In genomic region chr10:128179989-128180388, GRCm38 (mm10) we compare ENCODE assay signal across 8 mouse cellular contexts. TPM values are rescaled to one million over a fixed set of nuclear protein-coding genes. Genes with fewer than 3 reads are reported as not detected.
A peak's percentile ranks its signal among the peaks of the same experiment; 100 is the strongest.
DNase-seq lines count a peak whose midpoint lies in the region; ATAC-seq lines count a peak whose summit lies in the region.

Gene Rbms2 (minus strand): TSS chr10:128180297.

- H3K4me3 ChIP-seq in embryonic facial prominence, embryonic 15.5 days (replicated peaks): peak within 1 kb of the TSS; percentile 31
- H3K4me3 ChIP-seq in hindbrain, embryonic 11.5 days (ENCODE audit: low read depth, low read length): no peak within 1 kb of the TSS

- WGBS in embryonic facial prominence, embryonic 15.5 days: 3% methylated on average over 6 of the region's 6 CpGs
- 4% methylated on average over 6 of the region's 6 CpGs for WGBS in hindbrain, embryonic 11.5 days

- no peaks in the 10 kb centered on the region for H3K9me3 ChIP-seq in embryonic facial prominence, embryonic 15.5 days (replicated peaks)
- H3K9me3 ChIP-seq in hindbrain, embryonic 11.5 days (ENCODE audit: control insufficient read depth, low read length): no peaks in the 10 kb centered on the region

- DNase-seq in 3T3-L1 (ENCODE audit: low read depth, low spot score) (peak; percentile 61), MN1 (ENCODE audit: low spot score) (peak; percentile 38)
- DNase-seq in hindbrain, embryonic 11.5 days (ENCODE audit: low spot score): peak; percentile 15
- DNase-seq in left cerebral cortex, postnatal 25 days (ENCODE audit: low spot score in 2 of 2): no peak
- no peak for DNase-seq in cerebellum, postnatal 36 days
- DNase-seq in B cell, adult 2 months: no peak

- intact Hi-C loops in left cerebral cortex, postnatal 25 days (cut with DNase I): loop anchor here (10.0 kb wide), 1 partner anchor 225 kb away; no protein-coding TSS in a partner anchor

- peak within 1 kb of the TSS; percentile 86 for H3K27ac ChIP-seq in embryonic facial prominence, embryonic 15.5 days (replicated peaks)
- H3K27ac ChIP-seq in hindbrain, embryonic 11.5 days (ENCODE audit: low read depth, low read length): no peak within 1 kb of the TSS

- no peaks in the 10 kb centered on the region for H3K36me3 ChIP-seq in embryonic facial prominence, embryonic 15.5 days
- H3K36me3 ChIP-seq in hindbrain, embryonic 11.5 days (ENCODE audit: control insufficient read depth, insufficient read depth, low read length): no peaks in the 10 kb centered on the region

- H3K27me3 ChIP-seq in embryonic facial prominence, embryonic 15.5 days: no peaks in the 10 kb centered on the region
- H3K27me3 ChIP-seq in hindbrain, embryonic 11.5 days (ENCODE audit: control insufficient read depth, insufficient read depth, low read length): no peaks in the 10 kb centered on the region

- H3K9ac ChIP-seq in embryonic facial prominence, embryonic 15.5 days: 0 out of 2 replicates have a peak within 1 kb of the TSS, but pooled peaks have one; percentile 7
- no peak within 1 kb of the TSS for H3K9ac ChIP-seq in hindbrain, embryonic 11.5 days (ENCODE audit: low read depth, low read length)

- H3K4me1 ChIP-seq in embryonic facial prominence, embryonic 15.5 days: peaks cover 17% of the 10 kb centered on the region
- H3K4me1 ChIP-seq in hindbrain, embryonic 11.5 days (replicated peaks; ENCODE audit: control insufficient read depth, insufficient read depth, low read length): no peaks in the 10 kb centered on the region; the same call in 1 of the 2 replicates

- H3K4me2 ChIP-seq in embryonic facial prominence, embryonic 15.5 days (replicated peaks): peak within 1 kb of the TSS; percentile 45
- H3K4me2 ChIP-seq in hindbrain, embryonic 11.5 days (replicated peaks; ENCODE audit: low read depth, low read length): no peak within 1 kb of the TSS

- ATAC-seq in embryonic facial prominence, embryonic 15.5 days (ENCODE audit: insufficient number of reproducible peaks, low FRiP score, low TSS enrichment, low read depth): no peak
- no peak for ATAC-seq in hindbrain, embryonic 11.5 days (ENCODE audit: low FRiP score)
- ATAC-seq in megakaryocyte-erythroid progenitor cell, adult 5-6 weeks (replicated peaks; ENCODE audit: low FRiP score, low TSS enrichment, poor library complexity, severe bottlenecking): 0 out of 2 replicates have a peak, but pooled peaks have one; percentile 32

RNA-seq across cellular contexts. Expression of gene Rbms2, which starts in this region (rescaled TPM):
- polyA plus RNA-seq in embryonic facial prominence, embryonic 15.5 days (2015; fragmentation: Nextera tagmentation; extraction: Ambion mirVana): 40.1 and 41.6 TPM in 2 replicates
- polyA plus RNA-seq in hindbrain, embryonic 11.5 days (2014; fragmentation: Nextera tagmentation; extraction: Ambion mirVana): 18.9 and 19.5 TPM in 2 replicates
- 10 to 100 TPM; 11.3 to 13.5 TPM for total RNA-seq in left cerebral cortex, postnatal 25 days (2021)
- 25.2 and 31.5 TPM in 2 replicates for total RNA-seq in megakaryocyte-erythroid progenitor cell, adult 5-6 weeks (2014; fragmentation: Nextera tagmentation)
- total RNA-seq in megakaryocyte-erythroid progenitor cell, adult 5-6 weeks (2017): 9.1 and 10.9 TPM in 2 replicates

Comparison
In these comparisons a context has a peak if more than half of its experiments do, and no peak if none do; other contexts are left out.
1. DNase-seq: peak in 3T3-L1 (single experiment), MN1 (single experiment) and hindbrain, embryonic 11.5 days (single experiment); none in left cerebral cortex, postnatal 25 days (0 of 2), cerebellum, postnatal 36 days (0 of 2) and B cell, adult 2 months (0 of 2).